Mouse (Mus musculus) B cell, adult 2 months (primary cell): ENCODE measurements around the gene Rarres2.

Source experiments
- DNase-seq, 2 experiments: peaks; one replicate each; pipeline ENCODE4 v3.0.0; 2022

Rarres2 gene

DNA sequence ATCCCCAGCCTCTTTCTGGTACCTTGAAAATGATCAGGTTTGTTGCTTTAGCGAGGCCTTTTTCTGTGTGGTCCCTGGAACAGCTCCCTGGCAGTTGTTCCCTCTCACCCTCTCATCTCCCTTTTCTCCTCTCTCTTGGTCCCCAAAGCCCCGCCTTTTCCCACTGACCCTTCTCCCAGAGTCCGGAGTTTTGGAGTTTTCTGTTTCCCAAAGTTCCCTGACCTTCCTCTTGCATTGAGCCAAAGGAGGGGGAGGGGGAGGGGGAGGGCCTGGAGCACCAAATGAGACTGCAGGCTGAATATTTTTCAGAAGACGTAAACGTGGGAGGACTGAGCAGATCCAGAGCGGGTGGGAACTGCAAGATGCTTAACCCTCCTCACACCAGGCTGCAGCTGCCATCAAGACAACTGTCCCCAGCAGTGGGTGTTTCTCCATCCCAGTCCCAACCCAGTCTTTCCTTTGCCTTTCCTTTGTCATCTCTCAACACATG is at the start of gene Rarres2:
Gene Rarres2 (minus strand): TSS at position 218 of the 490 bp plus-strand sequence.
- DNase-seq: no peak

DNA sequence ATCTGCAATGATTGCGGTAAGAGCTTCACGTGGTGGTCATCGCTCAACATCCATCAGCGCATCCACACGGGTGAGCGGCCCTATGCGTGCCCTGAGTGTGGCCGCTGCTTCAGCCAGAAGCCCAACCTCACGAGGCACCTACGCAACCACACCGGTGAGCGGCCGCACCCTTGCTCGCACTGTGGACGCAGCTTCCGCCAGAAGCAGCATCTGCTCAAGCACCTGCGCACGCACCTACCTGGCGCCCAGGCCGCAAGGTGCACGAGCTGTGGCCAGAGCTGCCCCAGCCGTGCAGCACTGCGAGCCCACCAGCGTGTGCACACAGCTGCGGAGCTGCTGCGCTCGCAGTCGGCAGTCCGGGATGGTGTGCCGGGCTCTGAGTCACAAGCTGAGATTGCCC is 47.4 kb upstream of the Rarres2 start:
- DNase-seq: no peak

GRCm38 (mm10) chr6:48614756-48615155 is 42.2 kb upstream of the Rarres2 start:
- no peak for DNase-seq

- no peak for DNase-seq
Measured at GRCm38 (mm10) chr6:48613464-48613863, 40.9 kb upstream of the Rarres2 start.

DNA sequence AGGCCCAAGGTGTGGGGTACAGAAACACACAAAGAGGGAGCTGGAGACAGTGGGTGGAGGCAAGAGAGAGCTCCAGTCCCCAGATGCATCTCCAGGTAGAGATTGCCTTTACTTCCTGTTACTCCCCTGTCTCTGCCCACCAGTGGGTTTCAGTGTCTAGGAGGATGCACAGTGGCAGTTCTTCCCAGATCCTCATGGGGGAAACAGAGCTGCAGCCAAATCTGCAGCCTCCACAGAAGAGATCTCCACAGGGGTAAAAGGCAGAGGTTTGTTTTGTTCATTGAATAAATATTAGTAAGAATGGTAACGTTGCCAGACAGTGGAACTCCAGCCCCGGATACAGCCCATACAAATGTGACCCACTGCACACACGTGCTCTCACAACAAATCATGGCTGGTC is 38.1 kb upstream of the Rarres2 start:
- DNase-seq: no peak

GRCm38 (mm10) chr6:48609512-48609911 is 36.9 kb upstream of the Rarres2 start:
- no peak for DNase-seq

DNA sequence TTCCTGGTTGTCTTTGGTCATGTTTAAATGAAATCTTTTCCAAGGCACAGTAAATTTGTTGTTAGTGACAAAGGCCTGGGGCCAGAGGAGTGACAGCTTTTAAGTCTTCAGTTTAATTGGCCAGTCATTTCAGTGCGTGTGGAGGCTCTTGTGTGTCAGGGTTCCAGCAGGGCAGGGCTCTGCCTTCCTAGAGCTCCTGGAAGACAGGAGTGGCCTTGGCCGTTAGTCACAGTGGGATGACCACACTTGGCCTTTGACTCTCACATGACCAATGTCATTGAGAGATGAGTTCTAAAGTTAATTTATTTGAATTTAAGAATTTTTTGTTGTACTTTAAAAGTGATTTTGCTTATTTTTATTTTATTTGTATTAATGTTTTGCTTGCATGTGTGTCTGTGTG is 35.5 kb upstream of the Rarres2 start:
- DNase-seq: no peak

DNA sequence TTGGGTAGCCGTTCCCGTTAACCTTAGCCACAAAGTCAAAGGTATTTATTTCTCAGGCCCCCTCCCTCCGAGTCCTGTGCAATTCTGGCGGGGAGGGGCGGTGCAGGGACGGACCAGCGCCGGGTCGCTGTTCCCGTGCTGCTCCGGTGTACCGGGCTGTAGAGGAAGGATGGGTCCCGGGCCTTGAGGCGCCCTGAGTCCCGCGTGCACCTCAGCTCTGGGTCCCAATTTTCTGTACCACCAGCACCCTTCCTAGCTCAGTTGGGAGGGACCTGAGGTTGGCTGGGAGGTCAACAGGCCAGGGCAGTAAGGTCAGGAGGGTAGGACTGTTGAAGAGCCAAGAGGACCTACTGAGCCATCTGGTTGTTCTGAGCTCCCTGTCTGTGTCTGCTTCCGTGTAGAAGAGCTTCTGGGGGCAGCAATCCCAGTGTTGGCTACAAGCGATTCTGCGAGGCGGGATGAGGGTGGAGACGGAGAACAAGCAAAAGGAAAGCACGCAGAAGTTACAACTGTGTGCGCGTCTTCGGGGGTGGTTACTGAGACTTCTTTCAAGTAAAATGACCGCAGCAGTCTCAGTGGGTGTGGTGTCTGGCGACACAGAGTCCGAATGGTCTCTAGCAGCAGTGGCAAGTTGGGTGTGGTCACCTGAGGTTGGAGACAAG is 29.6 kb upstream of the Rarres2 start:
- peak in 1 of 2 experiments; percentile 21 for DNase-seq

GRCm38 (mm10) chr6:48601271-48602079 is 28.9 kb upstream of the Rarres2 start, which contains the start of gene Zfp775:
Gene Zfp775, plus strand, starts transcription at chr6:48602063.
- DNase-seq: peak; percentile 90

- no peak for DNase-seq
Measured at GRCm38 (mm10) chr6:48600594-48600993, 28.0 kb upstream of the Rarres2 start.

GRCm38 (mm10) chr6:48597233-48597625 is 24.6 kb upstream of the Rarres2 start:
- no peak for DNase-seq

DNA sequence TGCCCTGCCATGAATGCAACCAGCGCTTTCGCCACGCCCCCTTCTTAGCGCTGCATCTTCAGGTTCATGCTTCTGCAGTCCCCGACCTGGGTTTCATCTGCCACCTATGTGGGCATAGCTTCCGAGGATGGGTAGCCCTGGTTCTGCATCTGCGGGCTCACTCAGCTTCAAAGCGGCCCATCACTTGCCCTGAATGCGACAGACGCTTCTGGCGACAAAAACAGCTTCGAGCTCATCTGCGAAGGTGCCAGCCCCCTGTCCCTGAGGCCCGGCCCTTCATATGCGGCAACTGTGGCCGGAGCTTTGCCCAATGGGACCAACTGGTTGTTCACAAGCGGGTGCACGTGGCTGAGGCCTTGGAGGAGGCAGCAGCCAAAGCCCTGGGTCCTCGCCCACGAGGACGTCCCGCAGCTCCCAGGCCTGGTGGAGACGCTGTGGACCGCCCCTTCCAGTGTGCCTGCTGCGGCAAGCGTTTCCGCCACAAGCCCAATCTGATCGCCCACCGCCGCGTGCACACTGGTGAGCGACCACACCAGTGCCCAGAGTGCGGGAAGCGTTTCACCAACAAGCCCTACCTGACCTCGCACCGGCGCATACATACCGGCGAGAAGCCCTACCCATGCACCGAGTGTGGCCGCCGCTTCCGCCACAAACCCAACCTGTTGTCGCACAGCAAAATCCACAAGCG is 24.1 kb upstream of the Rarres2 start:
- no peak for DNase-seq

DNA sequence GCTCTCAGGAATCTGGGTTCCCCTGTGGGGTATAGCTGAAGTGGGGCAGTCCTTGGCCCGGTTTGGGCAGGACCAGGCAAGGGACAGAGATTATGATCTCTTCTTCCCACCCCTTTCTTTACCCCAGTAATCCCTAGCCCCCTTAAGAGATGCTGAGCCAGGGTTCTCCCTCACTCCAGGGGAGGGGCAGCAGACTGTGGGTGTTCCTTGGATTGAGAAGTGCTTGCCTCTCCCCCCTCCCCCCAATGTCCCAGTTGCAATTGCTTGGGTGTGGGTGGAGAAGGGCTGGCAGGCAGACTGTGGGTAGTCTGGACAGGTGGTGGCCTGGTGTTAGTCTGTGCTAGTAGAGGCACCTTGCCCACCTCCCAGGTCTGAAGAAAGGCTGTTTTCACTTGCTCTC is 22.7 kb upstream of the Rarres2 start:
- no peak for DNase-seq

DNA sequence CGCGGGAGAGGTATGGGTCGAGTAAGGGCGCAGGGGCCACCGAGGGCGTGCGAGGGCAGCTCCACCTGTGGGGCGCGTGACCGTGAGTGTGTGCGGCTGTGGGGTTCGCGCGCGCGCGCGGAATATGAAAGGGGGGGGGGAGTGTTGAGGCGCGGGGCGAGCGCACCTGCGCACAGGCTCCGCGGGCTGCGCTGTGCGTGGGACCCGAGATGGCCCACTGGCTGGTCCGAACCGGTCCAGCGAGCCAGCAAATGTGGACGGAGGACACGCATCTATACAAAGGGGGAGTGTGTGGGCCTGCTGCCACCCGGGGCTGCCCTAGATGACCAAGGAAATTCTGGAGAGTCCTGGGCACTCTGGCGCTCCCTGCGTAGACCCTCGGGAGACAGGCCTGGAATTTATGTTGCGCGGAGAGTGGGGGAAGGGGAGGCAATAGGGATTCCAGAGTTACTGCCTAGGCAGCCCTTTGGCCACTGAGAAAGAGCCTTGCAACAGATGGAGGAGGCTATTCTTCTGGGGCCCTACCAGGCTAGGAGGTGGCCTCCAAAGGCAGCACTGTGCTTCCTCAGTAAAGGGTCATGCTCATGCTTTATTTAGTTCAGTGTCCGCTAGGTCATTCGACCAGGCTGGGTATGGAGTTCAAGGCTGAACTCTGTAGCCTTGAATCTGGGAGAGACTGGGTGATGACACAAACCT is 21.6 kb upstream of the Rarres2 start:
- DNase-seq: no peak

DNA sequence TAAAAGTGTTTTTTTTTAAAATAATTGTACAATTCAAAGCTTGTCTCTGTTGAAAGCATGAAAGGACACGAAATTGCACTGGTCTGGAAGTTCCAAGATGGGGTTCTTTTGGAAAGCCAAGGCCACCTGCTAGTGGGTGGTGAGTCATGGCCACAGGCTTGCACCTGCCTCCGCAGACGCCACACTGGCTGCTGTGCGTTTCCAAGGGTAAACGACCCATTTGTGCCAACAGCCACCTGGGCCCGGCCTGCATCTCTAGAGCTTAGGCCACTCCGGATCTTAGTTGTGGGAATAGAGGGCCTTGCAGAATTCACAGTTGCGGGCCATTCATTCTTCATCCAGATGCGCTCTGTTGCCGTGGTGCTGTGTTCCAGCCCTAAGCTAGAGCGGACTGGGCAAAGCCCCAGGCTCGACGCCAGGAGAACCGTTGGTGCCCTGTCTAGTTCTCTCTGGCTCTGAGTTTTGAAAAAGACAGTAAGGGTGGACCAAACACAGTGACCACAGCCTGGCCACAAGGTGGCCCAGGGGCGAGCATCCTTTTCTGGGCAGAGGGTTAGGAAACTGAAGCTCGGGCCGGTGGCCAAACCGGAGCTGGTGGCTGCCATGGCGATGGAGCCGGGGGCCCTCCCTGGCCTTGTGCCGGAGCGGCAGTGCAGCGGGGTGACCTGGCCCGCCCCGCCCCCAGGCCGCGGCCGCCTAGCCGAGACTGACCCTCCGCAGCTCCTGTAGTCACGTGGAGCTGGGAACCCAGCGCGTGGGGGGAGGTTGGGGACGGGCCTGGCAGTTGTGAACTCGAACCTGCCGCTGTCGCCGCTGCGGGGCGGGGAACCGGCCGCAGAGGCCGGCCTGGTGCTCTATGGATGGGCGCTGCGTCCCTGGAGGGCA is 20.8 kb upstream of the Rarres2 start, which contains the start of the genes Repin1 and Gm44965:
Gene Repin1 (plus strand): TSS at position 726 of the 885 bp plus-strand sequence.
Gene Gm44965 (plus strand): TSS at position 784 of the 885 bp plus-strand sequence.
- DNase-seq: peak; percentile 76 to 77

GRCm38 (mm10) chr6:48591871-48592270 is 19.3 kb upstream of the Rarres2 start:
- DNase-seq: no peak

DNA sequence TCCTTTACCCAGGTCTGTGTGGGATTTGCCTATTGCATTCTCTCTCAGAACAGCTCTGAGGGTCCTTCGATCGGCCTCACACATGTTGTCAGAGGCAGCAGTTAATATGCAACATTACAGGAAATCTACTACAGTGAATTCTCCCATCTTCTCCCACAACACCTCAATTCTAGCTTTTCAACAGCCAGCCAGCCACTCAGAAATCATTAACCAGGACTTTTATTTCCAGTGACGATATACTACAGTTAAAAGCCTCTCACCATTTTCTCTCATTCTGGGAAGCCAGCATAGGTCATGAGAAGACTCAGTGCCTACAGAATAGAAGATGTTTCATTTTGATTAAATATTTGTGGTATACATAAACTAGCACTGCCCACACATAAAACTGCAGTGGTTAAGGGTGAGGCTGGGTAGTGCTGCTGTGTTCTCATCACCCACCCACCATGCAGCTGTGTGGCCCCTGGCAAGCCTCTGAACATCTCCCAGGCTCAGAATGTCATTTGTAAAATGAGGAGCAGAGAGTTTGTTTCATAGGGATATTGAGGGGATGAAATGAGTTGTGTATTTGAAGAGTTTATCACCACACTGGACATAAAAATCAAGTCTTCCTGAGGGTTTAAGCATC is 18.7 kb upstream of the Rarres2 start:
- no peak for DNase-seq

DNA sequence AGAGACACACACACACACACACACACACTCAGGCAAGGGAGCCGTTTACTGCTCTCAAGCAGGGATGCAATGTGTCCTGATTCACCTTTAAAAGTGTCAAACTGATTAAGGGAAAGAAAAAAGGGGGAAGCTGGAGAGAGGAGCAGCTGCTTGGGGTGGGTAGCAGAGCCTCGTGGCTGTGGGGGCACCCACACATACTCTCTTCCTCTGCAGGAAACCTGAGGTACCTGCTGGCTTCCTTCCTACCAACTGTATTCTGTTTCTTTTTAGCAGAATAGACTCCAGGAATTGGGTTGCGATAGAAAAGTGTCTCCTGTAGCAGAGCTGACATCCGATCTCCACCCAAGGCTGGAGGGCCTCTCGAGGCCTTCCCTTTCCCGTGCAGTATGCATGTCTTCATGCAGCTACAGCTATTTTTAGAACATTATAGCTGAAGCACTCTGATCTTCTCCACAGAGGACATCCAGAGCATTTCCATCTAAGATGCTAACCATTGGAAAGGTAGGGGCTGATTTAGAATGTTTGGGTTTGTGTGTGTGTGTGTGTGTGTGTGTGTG is 16.7 kb upstream of the Rarres2 start, which contains the start of gene Gm45021:
Gene Gm45021 (plus strand): TSS at position 417 of the 557 bp plus-strand sequence.
- no peak for DNase-seq

DNA sequence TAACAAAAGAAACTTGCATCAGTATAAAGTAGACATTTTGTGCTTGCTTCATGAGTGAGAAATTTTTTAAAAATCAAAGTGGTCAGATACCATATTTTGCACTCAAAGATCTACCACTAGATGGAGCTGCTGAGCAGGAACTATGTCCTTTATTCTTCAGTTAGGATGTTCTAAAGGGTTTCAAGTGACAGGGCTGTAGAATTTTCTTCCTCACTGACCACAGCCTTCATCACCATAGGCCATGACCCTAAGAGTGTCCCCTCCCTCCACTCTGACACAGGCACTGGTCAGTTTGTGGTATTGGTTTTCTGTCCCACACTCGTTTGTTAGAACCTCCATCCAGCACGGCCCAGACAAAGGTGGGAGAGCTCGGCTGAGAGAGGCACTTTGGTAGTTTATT is 9.4 kb upstream of the Rarres2 start:
- peak; percentile 58 to 59 for DNase-seq

DNA sequence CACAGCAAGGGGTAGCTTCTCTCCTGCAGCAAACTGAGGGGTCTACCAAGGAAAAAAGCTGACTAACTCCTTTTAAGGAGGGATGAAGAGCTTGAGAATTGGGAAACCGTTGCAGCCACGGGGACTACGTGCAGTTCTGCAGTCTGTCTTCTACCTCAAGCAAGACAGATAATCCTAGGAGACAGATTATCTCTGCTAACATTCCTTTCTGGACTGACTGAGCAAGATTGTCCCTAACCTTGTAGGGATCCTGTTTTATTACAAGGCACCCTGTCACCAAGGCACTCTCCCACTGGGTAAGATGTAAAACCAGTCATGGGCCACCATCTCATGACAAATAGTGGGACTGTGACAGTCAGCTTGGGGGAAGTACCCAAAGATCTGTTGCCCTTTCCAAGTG is 8.7 kb upstream of the Rarres2 start:
- no peak for DNase-seq

- no peak for DNase-seq
Measured at GRCm38 (mm10) chr6:48579215-48579648, 6.6 kb upstream of the Rarres2 start.
